Mouse (Mus musculus): ENCODE data around the gene Siah3.

The Siah3 gene

DNA sequence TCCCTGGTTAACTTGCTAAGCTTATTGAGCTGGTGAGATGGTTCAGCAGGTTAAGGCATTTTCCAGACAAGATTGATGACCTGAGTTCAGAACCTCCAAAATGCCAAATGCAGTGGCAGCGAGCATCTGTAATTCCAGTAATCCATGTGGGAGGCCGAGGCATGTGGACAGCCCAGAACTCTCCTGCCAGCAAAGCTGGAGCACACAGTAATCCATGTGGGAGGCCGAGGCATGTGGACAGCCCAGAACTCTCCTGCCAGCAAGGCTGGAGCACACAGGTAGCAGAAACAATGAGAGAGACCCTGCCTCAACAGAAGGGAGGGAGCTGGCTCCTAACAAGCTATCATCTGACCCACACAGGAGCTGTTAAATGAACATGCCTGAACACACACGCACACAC is 13.2 kb downstream of the Siah3 start:
- DNase-seq, result no peak

- DNase-seq, result no peak
Measured at GRCm38 (mm10) chr14:75473061-75473930, 17.5 kb downstream of the Siah3 start.

DNA sequence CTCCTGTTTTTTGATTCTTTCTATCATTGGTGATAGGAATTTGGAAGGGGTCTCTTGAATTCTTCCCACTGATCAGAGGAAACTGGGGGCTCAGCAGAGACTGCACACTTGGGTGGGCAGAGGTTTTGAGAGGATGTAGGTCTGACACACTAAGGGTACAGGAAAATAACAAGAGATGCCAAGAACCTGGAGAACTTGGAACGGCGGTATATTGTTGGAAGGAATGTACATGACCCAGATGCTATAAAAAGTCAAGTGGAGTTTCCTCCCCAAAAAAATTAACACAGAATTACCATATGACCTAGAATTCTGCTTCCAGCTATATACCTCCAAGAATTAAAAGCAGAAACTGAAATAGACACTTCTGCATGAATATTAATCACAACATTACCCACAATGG is 20.1 kb downstream of the Siah3 start:
- DNase-seq, result no peak

GRCm38 (mm10) chr14:75482231-75483175 is 26.7 kb downstream of the Siah3 start:
- DNase-seq, result no peak

DNA sequence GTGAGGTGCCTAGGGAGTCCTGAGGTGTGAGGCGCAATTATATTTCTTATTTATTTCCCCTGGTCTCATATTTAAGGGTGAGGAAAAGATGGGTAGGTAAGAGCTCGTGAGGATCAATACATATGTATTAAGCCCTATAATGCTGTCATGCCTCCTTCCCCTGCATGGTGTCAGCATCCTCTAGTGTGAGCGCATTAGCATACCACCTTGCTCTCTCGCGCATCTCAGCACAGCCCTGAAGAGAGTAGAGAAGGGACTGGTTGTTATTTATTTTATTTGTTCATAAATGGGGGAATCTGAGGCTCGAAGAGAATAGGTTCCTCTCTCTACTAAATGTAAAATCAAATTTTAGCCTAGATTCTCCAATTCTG is 27.4 kb downstream of the Siah3 start:
- no peak for DNase-seq

DNA sequence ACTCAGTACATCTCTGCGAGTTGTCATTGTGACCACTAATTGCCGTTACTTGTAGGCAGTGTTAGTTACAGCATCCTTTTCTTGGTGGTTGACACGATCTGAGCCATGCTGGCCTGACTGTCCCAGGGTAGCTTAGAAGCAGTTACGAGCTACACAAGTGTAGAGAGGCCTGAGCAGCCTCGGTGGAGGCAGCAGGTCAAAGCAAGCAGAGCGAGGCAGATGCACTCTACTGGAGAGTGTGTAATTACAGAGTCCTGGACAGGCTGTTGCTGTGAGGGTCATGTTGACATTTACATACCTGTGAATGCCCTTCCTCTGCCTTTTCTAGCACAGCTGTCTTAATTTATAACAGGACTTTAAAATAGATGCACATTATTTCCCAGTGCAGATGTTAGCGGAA is 32.1 kb downstream of the Siah3 start:
- no peak for DNase-seq

GRCm38 (mm10) chr14:75493555-75494194 is 37.9 kb downstream of the Siah3 start:
- no peak for DNase-seq

DNA sequence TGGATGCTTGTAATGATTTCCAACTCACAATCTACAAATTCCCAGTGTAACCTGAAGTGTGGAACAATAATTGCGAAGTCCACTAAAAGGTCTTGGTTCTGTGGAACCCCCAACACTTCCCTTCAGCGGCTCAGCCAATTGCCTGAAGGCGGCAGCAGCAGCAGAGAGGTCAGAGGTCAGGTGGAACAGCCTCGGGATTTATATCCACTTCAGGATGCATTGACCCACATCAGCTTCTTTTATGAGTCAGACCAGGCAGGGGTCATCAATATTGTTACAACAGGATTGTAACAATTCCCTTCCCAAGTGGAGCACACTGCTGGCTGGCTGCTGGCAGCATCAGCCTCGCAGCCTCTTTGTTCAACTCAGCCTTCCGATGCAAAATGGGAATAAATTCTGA is 39.1 kb downstream of the Siah3 start:
- no peak for DNase-seq

DNA sequence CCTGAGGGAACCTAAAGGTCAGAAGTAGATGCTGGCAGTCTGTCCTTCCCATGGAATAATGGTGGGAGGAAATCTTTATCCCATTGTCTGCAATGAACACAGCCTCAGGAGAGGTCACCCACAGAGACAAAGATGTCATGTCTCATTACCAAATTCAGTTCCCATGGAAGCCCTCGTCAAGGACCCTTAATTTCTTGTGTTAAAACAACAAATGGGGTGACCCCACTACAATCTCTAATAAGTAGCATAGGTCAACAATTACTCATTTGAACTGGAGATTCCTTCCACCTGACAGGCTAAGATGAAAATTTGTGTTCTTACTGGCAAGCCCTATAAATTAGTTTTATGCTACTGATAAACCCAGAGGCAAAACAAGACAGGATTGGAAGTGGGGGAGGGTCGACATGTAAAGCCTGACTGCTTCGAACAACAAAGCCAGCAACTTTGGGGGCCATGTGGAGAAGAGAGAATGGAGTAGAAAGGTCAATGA is 45.8 kb downstream of the Siah3 start:
- no peak for DNase-seq

- DNase-seq, result no peak
Measured at GRCm38 (mm10) chr14:75502446-75502845, 46.7 kb downstream of the Siah3 start.

GRCm38 (mm10) chr14:75504255-75504654 is 48.5 kb downstream of the Siah3 start:
- DNase-seq, result no peak

DNA sequence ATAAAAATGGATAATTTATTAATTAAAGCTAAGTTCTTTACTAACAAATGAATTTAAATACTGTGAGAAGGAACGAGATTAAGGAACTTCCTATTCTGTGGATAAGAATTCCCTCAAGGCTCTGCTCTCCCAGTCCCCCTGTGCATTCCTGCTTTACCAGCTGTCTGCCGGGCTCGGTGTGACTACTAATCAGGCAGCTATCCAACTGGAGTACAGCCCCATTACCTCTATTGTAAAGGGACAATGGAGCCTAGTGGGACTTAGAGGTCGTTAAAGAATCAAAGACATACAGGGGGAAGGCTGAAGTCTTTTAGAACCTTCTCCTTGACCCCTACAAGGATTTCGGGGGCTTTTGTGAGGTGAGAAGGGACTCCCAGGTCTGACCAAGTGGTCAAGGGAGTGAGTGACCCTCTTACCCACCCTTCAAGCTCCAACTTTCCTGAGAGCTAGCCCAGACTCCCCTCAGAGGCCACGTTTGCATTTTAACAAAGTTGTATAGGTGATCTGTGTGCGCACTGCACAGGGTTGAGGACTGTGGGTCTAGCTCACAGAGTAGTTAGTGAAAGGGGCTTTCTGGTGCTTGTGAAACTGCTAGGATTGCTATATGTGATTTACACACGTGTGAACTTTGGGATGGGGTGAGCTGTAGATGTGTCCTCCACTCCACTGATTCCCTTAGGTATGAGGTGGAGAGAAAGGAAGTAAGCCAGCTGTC is 49.5 kb downstream of the Siah3 start:
- no peak for DNase-seq

- no peak for DNase-seq
Measured at GRCm38 (mm10) chr14:75506246-75506645, 50.5 kb downstream of the Siah3 start.

DNA sequence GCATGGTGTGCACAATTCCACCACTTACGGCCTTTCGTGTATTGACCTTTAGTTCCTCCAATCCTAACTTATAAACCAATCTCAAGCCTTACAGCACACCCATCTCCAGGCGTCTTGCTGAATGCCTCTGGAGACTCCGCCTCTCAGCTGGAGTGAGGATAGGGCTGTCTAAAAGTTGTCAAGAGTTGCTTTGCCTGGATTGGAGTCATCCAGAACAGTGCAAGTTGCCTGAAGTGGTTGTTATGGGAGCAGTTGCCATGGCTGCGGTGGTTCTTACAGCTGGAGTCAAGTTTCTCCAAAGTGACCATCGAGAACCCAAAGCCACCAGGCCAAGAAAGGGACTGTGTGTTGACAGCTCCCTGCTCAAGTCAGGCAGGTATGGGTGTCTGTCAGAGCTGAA is 54.3 kb downstream of the Siah3 start:
- DNase-seq, result no peak

- DNase-seq, result no peak
Measured at GRCm38 (mm10) chr14:75512946-75513345, 57.2 kb downstream of the Siah3 start.

- DNase-seq, result no peak
Measured at GRCm38 (mm10) chr14:75516161-75516560, 60.4 kb downstream of the Siah3 start.

DNA sequence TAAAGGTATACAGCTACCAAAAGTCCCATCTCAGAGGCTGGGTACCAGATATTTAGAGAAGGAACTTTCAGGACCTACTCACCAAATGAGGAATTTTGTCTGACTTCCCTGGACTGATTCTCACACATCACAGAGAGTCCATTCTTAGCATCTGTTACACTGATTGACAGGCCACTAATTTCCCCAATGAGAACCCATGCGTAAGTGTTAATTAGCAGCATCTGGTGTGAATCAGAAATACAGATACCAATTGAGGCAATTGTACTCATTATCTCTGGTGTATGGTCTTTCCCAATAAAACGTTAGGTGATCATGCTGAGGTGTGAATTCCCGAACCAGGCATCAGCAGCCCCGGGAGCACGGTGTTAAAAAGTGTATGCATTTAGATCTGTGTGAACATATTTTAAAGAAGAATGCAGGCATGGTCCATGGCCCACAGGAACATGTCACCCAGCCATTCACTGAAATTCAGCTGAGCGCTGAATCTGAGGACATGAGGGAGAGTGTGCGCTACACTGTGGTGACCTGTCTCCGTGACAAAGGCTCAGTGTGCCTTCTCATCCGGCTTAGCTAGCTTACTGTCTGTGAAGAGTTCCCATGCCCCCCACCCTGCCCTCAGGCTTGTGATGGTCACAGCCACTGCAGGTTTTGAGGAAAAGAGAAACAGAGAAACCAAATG is 61.3 kb downstream of the Siah3 start:
- DNase-seq, result no peak

- DNase-seq, result no peak
Measured at GRCm38 (mm10) chr14:75518196-75518887, 62.6 kb downstream of the Siah3 start.

DNA sequence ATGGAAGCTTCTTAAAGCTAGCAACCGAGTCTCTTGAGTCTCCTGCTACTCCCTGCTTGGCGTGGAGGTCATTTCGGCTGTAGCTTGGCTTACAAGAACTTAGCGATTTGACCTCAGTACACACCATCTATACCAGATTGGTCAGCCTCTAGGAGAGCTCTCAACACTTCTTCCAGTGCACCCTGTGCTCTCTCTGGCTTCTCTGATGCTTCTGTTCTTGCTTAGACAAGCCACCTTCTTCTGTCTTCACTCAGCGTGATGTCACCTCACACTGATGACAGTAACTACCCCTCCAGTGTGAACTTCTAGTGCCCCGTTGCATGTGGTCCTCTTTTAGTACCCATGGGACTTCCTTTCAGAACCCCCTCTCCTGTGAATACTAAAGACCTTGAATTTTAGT is 63.1 kb downstream of the Siah3 start:
- DNase-seq, result no peak

- DNase-seq, result no peak
Measured at GRCm38 (mm10) chr14:75519668-75520067, 63.9 kb downstream of the Siah3 start.

- DNase-seq, result no peak
Measured at GRCm38 (mm10) chr14:75524648-75525047, 68.9 kb downstream of the Siah3 start.
